Mouse (Mus musculus) heart, postnatal 14 days (tissue): ENCODE measurements around the gene 1500015O10Rik. TPM values are rescaled to one million over a fixed set of nuclear protein-coding genes. Genes with fewer than 3 reads are reported as not detected.

ENCODE experiments used
- DNase-seq, 2 experiments: peaks; one replicate each; pipeline ENCODE4 v3.0.0; 2021 to 2022
- intact Hi-C: fragments of 180-260 bp; cut with DNase I; formaldehyde crosslinking; loops from one replicate; pipeline ENCODE4 v1.15.1; 2025
- total RNA-seq, 2 experiments: library from RNA; stranded (reverse); gene quantifications; 2 replicates each; pipeline ENCODE4 v1.2.3; 2021

1500015O10Rik gene
- total RNA-seq, 2 experiments from 2014 or later, result 2.6 to 2.9 TPM

GRCm38 (mm10) chr1:43769348-43769747 is 38.9 kb downstream of the 1500015O10Rik start:
- intact Hi-C loops, result no loop called here
- DNase-seq, result no peak

DNA sequence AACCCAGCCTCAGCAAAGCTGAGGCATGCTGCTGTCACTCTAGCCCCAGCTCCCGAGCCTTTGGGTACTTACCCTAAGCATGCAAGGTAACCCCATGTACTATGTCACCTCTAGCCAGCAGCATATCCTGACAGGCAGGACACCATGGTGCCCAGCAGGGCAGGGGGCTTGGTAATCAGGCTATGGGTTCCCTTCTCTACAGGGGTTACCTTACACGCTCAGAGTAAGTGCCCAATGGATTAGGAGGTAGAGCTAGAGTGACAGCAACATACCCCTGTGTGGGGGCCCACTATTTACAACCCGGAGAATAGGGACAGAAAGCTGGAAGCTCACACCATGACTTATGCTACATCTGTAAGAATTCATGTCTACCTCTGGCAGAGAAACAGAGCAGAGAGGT is 39.6 kb downstream of the 1500015O10Rik start:
- intact Hi-C loops, result no loop called here
- DNase-seq, result no peak

- intact Hi-C loops, result no loop called here
- no peak for DNase-seq
Measured at GRCm38 (mm10) chr1:43772694-43773093, 42.3 kb downstream of the 1500015O10Rik start.

DNA sequence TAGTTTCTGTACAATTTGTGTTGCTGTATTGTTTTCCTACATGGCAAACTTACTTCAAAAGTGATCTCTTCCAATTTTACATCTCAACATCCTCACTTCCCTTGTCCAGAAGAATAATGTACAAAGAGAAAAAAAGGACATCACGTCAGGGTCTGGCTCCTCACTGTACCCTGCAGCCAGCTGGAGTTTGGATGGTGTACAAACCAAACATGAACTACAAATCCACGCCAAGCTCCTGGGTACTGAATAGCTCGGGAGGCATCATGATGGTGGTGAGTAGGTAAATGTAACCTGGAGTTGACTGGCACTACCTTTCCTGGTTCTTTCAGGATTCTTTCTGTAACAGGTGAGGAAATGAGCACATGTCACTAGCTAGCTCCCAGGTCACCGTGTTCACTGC is 43.7 kb downstream of the 1500015O10Rik start:
- intact Hi-C loops, result no loop called here

DNA sequence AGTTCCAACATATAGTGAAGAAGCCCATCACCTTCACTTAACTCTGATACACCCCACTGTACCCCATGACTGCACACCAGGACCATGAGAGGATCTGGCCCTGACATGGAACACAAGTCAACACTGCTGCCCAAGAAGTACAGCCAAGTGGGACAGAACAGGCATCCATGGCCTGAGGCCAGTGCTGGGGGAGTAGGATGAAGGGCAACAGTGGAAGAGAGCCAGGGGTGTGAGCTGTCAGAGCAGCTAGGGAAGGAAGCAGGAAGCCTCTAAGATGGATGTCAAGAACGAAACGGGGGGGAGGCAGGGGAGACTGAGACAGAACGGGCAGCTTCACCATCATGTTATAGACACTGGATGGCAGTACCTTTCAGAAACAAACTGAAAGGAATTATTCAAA is 45.7 kb downstream of the 1500015O10Rik start:
- intact Hi-C loops, result no loop called here
- peak; percentile 24 to 33 for DNase-seq

More for the DNA sequence above, 43.7 kb downstream of the 1500015O10Rik start:
- no peak for DNase-seq

DNA sequence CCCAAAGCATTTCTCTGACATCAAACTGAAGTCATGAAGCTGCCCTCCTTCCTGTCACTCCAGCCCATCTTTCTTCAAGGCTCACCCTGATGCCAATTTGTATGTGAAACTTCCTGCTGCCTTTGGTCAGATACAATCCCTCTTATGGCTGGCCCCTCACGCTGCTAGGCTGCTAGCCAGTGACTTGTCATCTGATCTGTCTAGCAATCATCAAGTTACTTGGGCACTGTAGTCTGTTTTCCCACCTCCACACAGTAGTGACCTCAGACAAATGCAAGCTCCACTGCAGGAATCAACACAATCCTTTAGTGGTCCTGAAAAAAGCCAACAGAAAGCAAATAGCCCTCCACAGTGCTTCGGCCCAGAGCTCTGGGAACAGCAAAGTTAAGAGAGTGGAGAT is 50.8 kb downstream of the 1500015O10Rik start:
- no peak for DNase-seq
- intact Hi-C loops, result no loop called here

DNA sequence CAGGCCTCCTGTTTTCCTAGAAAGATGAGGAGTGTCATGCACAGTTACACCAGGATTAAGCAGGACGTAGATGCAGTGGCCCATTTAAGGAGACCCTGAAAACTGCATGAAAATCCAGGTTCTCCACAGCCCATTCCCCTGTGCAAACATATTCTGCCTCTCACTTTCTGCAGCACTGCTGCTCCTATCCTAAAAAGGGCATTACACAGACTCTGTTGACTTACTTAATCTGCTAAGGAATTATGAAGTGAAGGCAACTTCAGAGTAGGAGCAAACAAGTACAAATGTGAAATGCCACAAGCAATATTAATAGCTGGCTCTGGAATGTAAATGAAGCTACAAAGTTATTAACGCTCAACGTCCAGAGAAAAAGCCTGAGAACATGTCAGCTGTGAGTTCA is 51.3 kb downstream of the 1500015O10Rik start:
- DNase-seq, result no peak
- intact Hi-C loops, result no loop called here

- intact Hi-C loops, result no loop called here
- no peak for DNase-seq
Measured at GRCm38 (mm10) chr1:43782680-43783079, 52.3 kb downstream of the 1500015O10Rik start.

DNA sequence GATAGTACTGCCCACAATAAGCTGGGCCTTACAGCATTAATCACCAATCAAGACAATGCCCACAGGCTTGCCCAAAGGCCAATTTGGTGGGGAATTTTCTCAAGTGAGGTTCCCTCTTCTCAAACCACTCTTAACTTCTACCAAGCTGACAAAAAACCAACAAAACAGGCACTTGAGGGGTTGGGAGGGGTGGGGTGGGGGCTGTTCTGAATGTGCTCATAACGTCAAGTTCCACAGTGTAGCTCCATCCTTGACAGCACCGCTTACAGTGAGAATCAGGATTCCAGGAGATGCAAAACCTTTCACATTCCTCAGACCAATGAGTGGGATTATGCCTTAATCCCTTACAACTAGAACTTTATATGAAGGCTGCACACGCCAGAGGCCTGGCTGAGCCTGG is 52.8 kb downstream of the 1500015O10Rik start:
- intact Hi-C loops, result no loop called here

GRCm38 (mm10) chr1:43785316-43785715 is 54.9 kb downstream of the 1500015O10Rik start:
- DNase-seq, result no peak
- intact Hi-C loops, result no loop called here

More for the DNA sequence above, 52.8 kb downstream of the 1500015O10Rik start:
- no peak for DNase-seq

- intact Hi-C loops, result no loop called here
Measured at GRCm38 (mm10) chr1:43786711-43787110, 56.3 kb downstream of the 1500015O10Rik start.

DNA sequence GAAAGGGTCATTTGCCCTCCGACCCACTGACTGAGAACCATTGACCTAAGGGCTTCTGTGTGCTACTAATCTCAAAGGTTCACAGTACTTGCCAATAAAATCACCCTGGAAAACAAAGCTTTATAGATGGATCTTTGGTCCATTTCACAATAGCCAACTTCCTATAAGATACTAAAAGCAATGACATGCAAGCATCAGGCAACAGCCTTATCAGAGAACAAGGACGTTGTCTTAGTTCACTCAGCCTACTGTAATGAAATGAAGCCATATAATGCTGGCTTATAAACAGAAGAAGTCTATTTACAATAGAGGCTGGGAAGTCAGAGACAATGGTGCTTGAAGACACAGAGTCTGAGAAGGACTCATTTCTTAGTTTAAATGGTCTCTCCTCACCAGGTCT is 59.4 kb downstream of the 1500015O10Rik start:
- no peak for DNase-seq

More at GRCm38 (mm10) chr1:43786711-43787110, 56.3 kb downstream of the 1500015O10Rik start:
- DNase-seq, result no peak

More for the DNA sequence above, 59.4 kb downstream of the 1500015O10Rik start:
- intact Hi-C loops, result no loop called here

Other genes with a start within 250 kb of the 1500015O10Rik start
- 1 to 10 TPM; 7.8 to 8.8 TPM for gene Uxs1, start 97.2 kb downstream of the 1500015O10Rik start, total RNA-seq
- 10 to 100 TPM; 43.1 to 45.2 TPM for gene Tpp2, start 203.0 kb downstream of the 1500015O10Rik start, total RNA-seq